In the genomic region with DNA sequence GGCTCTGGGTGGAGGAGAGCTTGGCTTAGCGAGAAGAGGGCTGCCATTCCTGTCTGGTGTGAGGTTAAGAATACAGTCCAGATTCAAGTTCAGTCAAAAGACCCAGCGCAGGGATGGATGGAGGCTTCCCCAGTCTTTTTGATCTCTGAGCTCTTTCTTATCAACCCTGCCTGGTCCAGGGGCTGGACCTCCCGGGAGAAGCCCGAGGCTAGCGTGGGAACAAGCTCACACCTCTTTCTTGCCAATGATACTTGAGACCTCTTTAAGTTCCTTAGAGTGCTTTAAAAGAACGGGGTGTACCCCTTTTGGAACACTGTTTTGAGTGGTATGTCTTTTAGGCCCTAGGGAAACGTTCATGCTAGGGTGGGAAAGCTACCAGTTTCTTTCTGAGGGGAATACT, we compare ENCODE assay signal across 13 mouse cellular contexts. TPM values are rescaled to one million over a fixed set of nuclear protein-coding genes. Genes with fewer than 3 reads are reported as not detected.
"Had no signal": no experiment of that assay in that cellular context is flagged by ENCODE, and none has a peak within 500 bp of the region (broad histone marks: within the 10 kb centered on the region; RNA-seq: fewer than 3 reads in every experiment).

No protein-coding gene starts in this region.

- H3K4me2 ChIP-seq: lung, embryonic 14.5 days; midbrain, embryonic 13.5 days; neural tube, embryonic 12.5 days had no signal

- H3K4me3 ChIP-seq: left cerebral cortex, adult 2 months; limb, embryonic 10.5 days; midbrain, embryonic 13.5 days; myocyte; neural tube, embryonic 12.5 days had no signal

- DNase-seq: kidney, adult 18-20 months; kidney, postnatal 10 days; lung, embryonic 14.5 days; spleen, adult 18-20 months; thymus, adult 18-20 months; thymus, postnatal 14 days had no signal

- H3K27ac ChIP-seq: hindbrain, postnatal 0 days; left cerebral cortex, adult 2 months; limb, embryonic 10.5 days; midbrain, embryonic 13.5 days; neural tube, embryonic 12.5 days had no signal

- H3K9ac ChIP-seq: lung, embryonic 14.5 days; midbrain, embryonic 13.5 days; neural tube, embryonic 12.5 days had no signal

- ATAC-seq: hindbrain, postnatal 0 days; midbrain, embryonic 13.5 days had no signal

- H3K4me1 ChIP-seq: midbrain, embryonic 13.5 days; neural tube, embryonic 12.5 days had no signal

- H3K9me3 ChIP-seq: limb, embryonic 10.5 days; midbrain, embryonic 13.5 days; neural tube, embryonic 12.5 days had no signal

- H3K27me3 ChIP-seq: midbrain, embryonic 13.5 days; neural tube, embryonic 12.5 days had no signal

RNA-seq across cellular contexts. Expression of gene Asap3, which starts 11.1 kb away (rescaled TPM):
- total RNA-seq: megakaryocyte progenitor cell, adult 5-6 weeks had no signal
